Comparison of ENCODE assay signal across 8 mouse cellular contexts in genomic region chr5:138441286-138442194, GRCm38 (mm10). TPM values are rescaled to one million over a fixed set of nuclear protein-coding genes. Genes with fewer than 3 reads are reported as not detected.
DNase-seq lines count a peak whose midpoint lies in the region; ATAC-seq and TF ChIP-seq lines count a peak whose summit lies in the region.

Gene Zfp157, plus strand, starts transcription at chr5:138441468.

- no peak for TF ChIP-seq CTCF in C2C12 (IDR thresholded peaks at IDR 0.05; ENCODE audit: control insufficient read depth, insufficient read depth, insufficient read length)
- no peak for TF ChIP-seq CTCF in brain, embryonic 14.5 days (IDR thresholded peaks at IDR 0.05; ENCODE audit: borderline replicate concordance, extremely low read depth, insufficient read depth, insufficient read length)
- TF ChIP-seq CTCF in liver, adult 2 months (IDR thresholded peaks at IDR 0.05; ENCODE audit: low read depth, low read length) = no peak

- peaks cover 40% of the 10 kb centered on the region for H3K79me2 ChIP-seq in C2C12 (ENCODE audit: control insufficient read depth, insufficient read depth)
- H3K79me2 ChIP-seq in liver, adult 2 months (ENCODE audit: control insufficient read depth, insufficient read depth, low read length) = peaks cover 8% of the 10 kb centered on the region; the same call in 1 of the 2 replicates
- H3K79me2 ChIP-seq in myocyte (ENCODE audit: control insufficient read depth, insufficient read depth) = peaks cover 22% of the 10 kb centered on the region

- H3K4me3 ChIP-seq in C2C12 (ENCODE audit: insufficient read depth, poor library complexity, severe bottlenecking) = peak within 1 kb of the TSS; percentile 68
- peak within 1 kb of the TSS; percentile 87 for H3K4me3 ChIP-seq in erythroblast, embryonic 14.5 days (replicated peaks)
- peak within 1 kb of the TSS; percentile 97 for H3K4me3 ChIP-seq in heart, embryonic 11.5 days (ENCODE audit: low read depth, low read length)
- H3K4me3 ChIP-seq in kidney, embryonic 16.5 days (ENCODE audit: low read length) = peak within 1 kb of the TSS; percentile 98
- H3K4me3 ChIP-seq in liver, adult 2 months (ENCODE audit: insufficient read depth, low read depth, low read length) = peak within 1 kb of the TSS; percentile 95
- peak within 1 kb of the TSS; percentile 89 for H3K4me3 ChIP-seq in myocyte

- peaks cover 27% of the 10 kb centered on the region for H3K36me3 ChIP-seq in C2C12 (ENCODE audit: control insufficient read depth, insufficient read depth)
- H3K36me3 ChIP-seq in erythroblast, embryonic 14.5 days (ENCODE audit: control insufficient read depth) = peaks cover 18% of the 10 kb centered on the region
- peaks cover 7% of the 10 kb centered on the region for H3K36me3 ChIP-seq in heart, embryonic 11.5 days (ENCODE audit: control insufficient read depth, insufficient read depth, low read length)
- peaks cover 20% of the 10 kb centered on the region for H3K36me3 ChIP-seq in kidney, embryonic 16.5 days (ENCODE audit: insufficient read depth, low read length)
- peaks cover 8% of the 10 kb centered on the region for H3K36me3 ChIP-seq in liver, adult 2 months (ENCODE audit: control insufficient read depth, insufficient read depth, low read length)
- H3K36me3 ChIP-seq in myocyte (ENCODE audit: control insufficient read depth, insufficient read depth) = peaks cover 23% of the 10 kb centered on the region
- H3K36me3 ChIP-seq in splenic B cell, adult 2 months (ENCODE audit: control insufficient read depth, insufficient read depth, low read length, poor library complexity, severe bottlenecking) = no peaks in the 10 kb centered on the region; the same call in 1 of the 2 replicates

- H3K79me3 ChIP-seq in C2C12 (ENCODE audit: low read depth) = peaks cover 31% of the 10 kb centered on the region

- peak; percentile 100 for ATAC-seq in heart, embryonic 11.5 days (replicated peaks; ENCODE audit: insufficient number of reproducible peaks, low FRiP score, low TSS enrichment)
- peak; percentile 100 for ATAC-seq in kidney, embryonic 16.5 days (ENCODE audit: low FRiP score, low TSS enrichment)

- H3K27ac ChIP-seq in heart, embryonic 11.5 days (ENCODE audit: low read depth, low read length) = peak within 1 kb of the TSS; percentile 87
- peak within 1 kb of the TSS; percentile 91 for H3K27ac ChIP-seq in kidney, embryonic 16.5 days (ENCODE audit: low read length)
- peak within 1 kb of the TSS; percentile 62 for H3K27ac ChIP-seq in liver, adult 2 months (replicated peaks; ENCODE audit: insufficient read depth, low read depth, low read length)

- peaks cover 23% of the 10 kb centered on the region for H3K4me1 ChIP-seq in erythroblast, embryonic 14.5 days (ENCODE audit: control insufficient read depth)
- H3K4me1 ChIP-seq in heart, embryonic 11.5 days (ENCODE audit: control insufficient read depth, insufficient read depth, low read length) = peaks cover 11% of the 10 kb centered on the region
- H3K4me1 ChIP-seq in kidney, embryonic 16.5 days (ENCODE audit: insufficient read depth, low read length) = peaks cover 18% of the 10 kb centered on the region
- peaks cover 6% of the 10 kb centered on the region for H3K4me1 ChIP-seq in liver, adult 2 months (ENCODE audit: control insufficient read depth, insufficient read depth, low read length)

- H3K9ac ChIP-seq in heart, embryonic 11.5 days (ENCODE audit: low read depth, low read length) = peak within 1 kb of the TSS; percentile 99
- peak within 1 kb of the TSS; percentile 99 for H3K9ac ChIP-seq in kidney, embryonic 16.5 days (replicated peaks; ENCODE audit: low read length)
- peak within 1 kb of the TSS; percentile 94 for H3K9ac ChIP-seq in liver, adult 2 months (ENCODE audit: low read depth, low read length)

- WGBS in heart, embryonic 11.5 days (ENCODE audit: insufficient replicate concordance) = under 1% methylated on average over 49 of the region's 49 CpGs
- WGBS in kidney, embryonic 16.5 days = under 1% methylated on average over 49 of the region's 49 CpGs
- under 1% methylated on average over 49 of the region's 49 CpGs for WGBS in liver, adult 2 months

- peak; percentile 99 for DNase-seq in brain, embryonic 14.5 days (ENCODE audit: low read depth)
- peak; percentile 85 for DNase-seq in liver, adult 2 months (ENCODE audit: extremely low read depth, low read depth, low spot score)
- DNase-seq in splenic B cell, adult 2 months (ENCODE audit: low read depth, low spot score) = peak; percentile 94

- no peaks in the 10 kb centered on the region for H3K9me3 ChIP-seq in erythroblast, embryonic 14.5 days (ENCODE audit: control insufficient read depth, low read length)
- H3K9me3 ChIP-seq in heart, embryonic 11.5 days (replicated peaks; ENCODE audit: control insufficient read depth, low read length) = no peaks in the 10 kb centered on the region
- no peaks in the 10 kb centered on the region for H3K9me3 ChIP-seq in kidney, embryonic 16.5 days (ENCODE audit: low read length)

- H3ac ChIP-seq in C2C12 (ENCODE audit: control insufficient read depth, insufficient read length, low read depth) (peak within 1 kb of the TSS; percentile 67), myocyte (ENCODE audit: control insufficient read depth, insufficient read length) (peak within 1 kb of the TSS; percentile 40)

- no peaks in the 10 kb centered on the region for H3K27me3 ChIP-seq in C2C12 (ENCODE audit: control insufficient read depth, insufficient read depth, insufficient read length)
- H3K27me3 ChIP-seq in erythroblast, embryonic 14.5 days (ENCODE audit: control insufficient read depth) = no peaks in the 10 kb centered on the region
- no peaks in the 10 kb centered on the region for H3K27me3 ChIP-seq in heart, embryonic 11.5 days (ENCODE audit: control insufficient read depth, insufficient read depth, low read length)
- H3K27me3 ChIP-seq in kidney, embryonic 16.5 days (ENCODE audit: insufficient read depth, low read length) = no peaks in the 10 kb centered on the region
- no peaks in the 10 kb centered on the region for H3K27me3 ChIP-seq in liver, adult 2 months (ENCODE audit: control insufficient read depth, insufficient read depth, low read length)
- H3K27me3 ChIP-seq in myocyte (ENCODE audit: control insufficient read depth, insufficient read depth, insufficient read length) = no peaks in the 10 kb centered on the region
- no peaks in the 10 kb centered on the region for H3K27me3 ChIP-seq in splenic B cell, adult 2 months (ENCODE audit: control insufficient read depth, insufficient read depth, low read length, poor library complexity, severe bottlenecking)

- peak within 1 kb of the TSS; percentile 79 for H3K4me2 ChIP-seq in heart, embryonic 11.5 days
- peak within 1 kb of the TSS; percentile 74 for H3K4me2 ChIP-seq in kidney, embryonic 16.5 days (replicated peaks; ENCODE audit: low read depth, low read length)
- H3K4me2 ChIP-seq in myocyte (ENCODE audit: low read depth) = peak within 1 kb of the TSS; percentile 81

- TF ChIP-seq POLR2A in brain, embryonic 14.5 days (IDR thresholded peaks at IDR 0.05; ENCODE audit: borderline replicate concordance, extremely low read depth, insufficient read depth, insufficient read length, poor library complexity, severe bottlenecking) = peak; percentile 86; the same call in 1 of the 2 replicates
- peak; percentile 53; the same call in 1 of the 2 replicates for TF ChIP-seq POLR2A in liver, adult 2 months (IDR thresholded peaks at IDR 0.05; ENCODE audit: extremely low read depth, insufficient read depth, low read length)
- peak; percentile 88 for TF ChIP-seq POLR2A in myocyte (IDR thresholded peaks at IDR 0.05; ENCODE audit: insufficient read length, low read depth)

TF ChIP-seq in C2C12, 6 proteins besides CTCF, POLR2A, EP300 and RAD21:
- TF ChIP-seq FOSL1 (IDR thresholded peaks at IDR 0.05; ENCODE audit: insufficient read depth, low read length, poor library complexity, severe bottlenecking) (no peak), MYOG (IDR thresholded peaks at IDR 0.05; ENCODE audit: control insufficient read depth, extremely low read depth, insufficient read length) (no peak), MYOD1 (IDR thresholded peaks at IDR 0.05; ENCODE audit: control insufficient read depth, insufficient read length, low read depth) (no peak)

TF ChIP-seq in myocyte, 11 proteins besides CTCF, POLR2A, EP300 and RAD21:
- peak in 1 of 3 experiments; percentile 4 for TF ChIP-seq MYOG (IDR thresholded peaks at IDR 0.05; ENCODE audit: control insufficient read depth in 1 of 3, insufficient read depth in 1 of 3, insufficient read length in 2 of 3, low read depth in 2 of 3)
- TF ChIP-seq SRF (IDR thresholded peaks at IDR 0.05; ENCODE audit: control insufficient read depth, insufficient read length, low read depth) = no peak
- peak; percentile 96 for TF ChIP-seq POLR2AphosphoS2 (IDR thresholded peaks at IDR 0.05; ENCODE audit: insufficient read length, low read depth)

RNA-seq across cellular contexts. Expression of gene Zfp157, which starts in this region (rescaled TPM):
- polyA plus RNA-seq in C2C12 (2012; fragmentation: generic; extraction: Trizol) = 2.0 TPM
- polyA plus RNA-seq in brain, embryonic 14.5 days (2012; rRNA removed) = 32.1 and 39.5 TPM in 2 replicates
- 0.01 TPM in 1 of 2 replicates, not detected in the other for polyA plus RNA-seq in erythroblast, embryonic 14.5 days (2012)
- polyA plus RNA-seq in heart, embryonic 11.5 days (2014; fragmentation: Nextera tagmentation; extraction: Ambion mirVana) = 21.9 and 23.6 TPM in 2 replicates
- polyA plus RNA-seq in kidney, embryonic 16.5 days (2015; fragmentation: Nextera tagmentation; extraction: Ambion mirVana) = 35.3 and 44.1 TPM in 2 replicates
- 5.6 and 5.8 TPM in 2 replicates for total RNA-seq in liver, adult 2 months (2014; rRNA removed)
- 1.4 and 1.5 TPM in 2 replicates for polyA plus RNA-seq in liver, adult 2 months (2012; rRNA removed)
- 2.1 TPM for polyA plus RNA-seq in myocyte (2012; fragmentation: generic; extraction: Trizol)

Comparison
In these comparisons a context has a peak if more than half of its experiments do, and no peak if none do; other contexts are left out.
1. Peak in every context shown above with its lines: DNase-seq, ATAC-seq, H3K4me3 ChIP-seq and H3K27ac ChIP-seq.